Mouse (Mus musculus) layer of hippocampus, adult 9-11 months (tissue): ENCODE results near the gene D630023F18Rik.

Experiments used
- DNase-seq: peaks from one replicate; pipeline ENCODE4 v3.0.0; 2022

D630023F18Rik gene

DNA sequence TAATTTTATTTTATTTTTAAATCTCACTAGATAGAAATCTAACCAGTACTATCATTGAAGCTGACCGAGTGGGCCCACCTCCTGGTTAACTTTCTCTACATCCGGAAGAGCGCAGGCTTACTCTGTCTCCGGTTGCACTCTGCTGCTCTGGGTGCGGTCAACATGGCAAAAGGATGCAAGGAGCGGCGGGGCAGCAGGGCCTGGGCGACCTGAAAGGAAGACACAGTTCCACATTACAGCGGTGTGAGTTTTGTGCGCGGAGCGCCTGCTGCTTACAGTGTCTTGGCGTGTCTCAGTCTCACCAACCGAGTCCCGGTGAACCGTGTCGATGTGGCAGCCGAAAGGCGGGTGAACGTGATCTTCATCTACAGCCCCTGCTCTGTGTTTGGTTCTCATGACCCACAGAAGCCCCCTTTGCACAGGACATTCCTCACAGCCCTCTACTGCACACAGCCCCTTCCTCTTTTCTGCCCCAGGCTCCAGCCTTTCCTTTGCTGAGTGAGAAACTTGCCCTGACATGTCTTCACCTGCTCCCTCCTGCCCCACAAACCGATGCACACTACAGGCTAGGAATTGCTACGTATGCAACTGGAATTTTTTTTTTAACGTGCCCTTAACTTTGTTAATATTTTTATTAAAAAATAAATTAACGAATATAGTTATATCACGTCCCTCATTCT is 13.1 kb downstream of the D630023F18Rik start:
- DNase-seq, result no peak

DNA sequence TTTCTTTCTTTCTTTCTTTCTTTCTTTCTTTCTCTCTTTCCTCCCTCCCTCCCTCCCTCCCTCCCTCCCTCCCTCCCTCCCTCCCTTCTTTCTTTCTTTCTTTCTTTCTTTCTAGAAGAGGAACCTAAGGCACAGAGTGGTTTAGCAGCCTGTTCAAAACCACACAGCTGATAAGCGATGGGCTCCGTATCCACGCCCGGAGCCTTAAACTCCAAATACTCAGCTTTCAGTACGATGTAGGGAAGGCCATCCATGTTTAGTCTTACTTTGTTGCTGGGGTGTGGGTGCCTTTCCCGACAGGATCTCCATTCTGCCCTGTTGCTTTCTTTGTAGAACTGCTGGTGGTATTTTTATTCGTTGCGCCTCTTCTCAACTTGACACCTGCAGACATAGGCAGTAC is 13.8 kb downstream of the D630023F18Rik start:
- DNase-seq, result no peak

DNA sequence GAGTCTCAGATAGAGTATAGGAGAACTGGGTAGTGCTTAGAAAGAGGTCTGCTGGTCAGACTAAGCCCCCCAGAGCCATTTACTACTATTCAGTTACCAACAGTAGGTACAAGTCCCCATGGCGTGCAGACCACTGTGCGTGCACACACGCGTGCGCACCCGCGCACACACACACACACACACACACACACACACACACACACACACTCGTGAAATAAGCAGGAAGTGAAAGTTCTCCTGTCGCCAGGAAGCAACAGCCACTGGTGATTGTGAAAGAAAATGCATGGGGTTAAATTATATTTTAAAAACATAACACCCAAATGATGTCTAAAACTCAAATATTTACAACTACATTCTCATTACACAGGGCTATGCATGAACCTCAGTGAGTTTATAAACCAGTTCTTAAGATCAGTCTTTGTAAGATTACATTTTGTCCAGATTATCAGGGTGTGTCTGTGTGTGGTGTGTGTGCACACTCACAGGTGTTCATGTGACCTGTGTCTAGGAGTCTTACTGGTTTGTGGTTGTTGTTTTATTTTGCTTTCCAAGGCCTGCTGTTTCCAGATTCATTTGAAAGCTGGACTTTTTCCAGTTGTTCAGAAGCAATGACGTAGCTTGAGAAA is 15.2 kb downstream of the D630023F18Rik start:
- DNase-seq, result no peak

DNA sequence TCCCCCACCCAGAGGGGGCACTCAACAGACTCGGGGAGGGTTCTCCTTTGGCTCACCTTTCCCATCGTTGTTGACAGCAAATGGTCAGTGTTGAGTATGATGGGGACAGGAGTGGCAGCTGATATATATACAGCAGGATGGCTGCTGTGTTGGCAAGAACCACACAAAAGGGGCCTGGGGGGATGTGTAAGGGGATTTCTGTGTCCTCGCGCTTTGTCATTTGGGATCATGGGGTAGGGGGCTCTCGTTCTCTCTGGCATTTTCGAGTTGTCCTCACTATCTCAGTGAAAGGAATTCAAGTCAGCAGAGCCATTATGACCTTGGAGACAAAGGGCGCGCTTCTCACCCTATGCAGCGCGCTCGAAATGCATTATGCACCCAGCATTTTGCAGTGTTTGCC is 19.7 kb downstream of the D630023F18Rik start, which contains the start of gene Cryga:
Cryga (minus strand) TSS at position 101 of the 400 bp plus-strand sequence.
- DNase-seq, result no peak

DNA sequence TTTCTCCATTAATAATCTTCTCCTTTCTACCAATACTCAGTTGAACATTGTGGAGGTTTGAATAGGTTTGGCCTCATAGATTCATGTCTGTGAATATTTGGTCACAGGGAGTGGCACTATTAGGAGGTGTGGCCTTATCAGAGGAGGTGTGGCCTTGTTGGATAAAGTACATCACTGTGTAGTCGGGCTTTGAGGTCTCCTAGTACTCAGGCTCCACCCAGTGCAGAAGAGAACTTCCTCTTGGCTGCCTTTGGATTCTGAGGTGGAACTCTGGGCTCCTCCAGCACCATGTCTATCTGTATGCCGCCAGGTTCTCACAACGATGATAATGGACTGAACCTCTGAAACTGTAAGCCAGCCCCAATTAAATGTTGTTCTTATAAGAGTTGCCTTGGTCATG is 26.1 kb downstream of the D630023F18Rik start:
- DNase-seq, result no peak

DNA sequence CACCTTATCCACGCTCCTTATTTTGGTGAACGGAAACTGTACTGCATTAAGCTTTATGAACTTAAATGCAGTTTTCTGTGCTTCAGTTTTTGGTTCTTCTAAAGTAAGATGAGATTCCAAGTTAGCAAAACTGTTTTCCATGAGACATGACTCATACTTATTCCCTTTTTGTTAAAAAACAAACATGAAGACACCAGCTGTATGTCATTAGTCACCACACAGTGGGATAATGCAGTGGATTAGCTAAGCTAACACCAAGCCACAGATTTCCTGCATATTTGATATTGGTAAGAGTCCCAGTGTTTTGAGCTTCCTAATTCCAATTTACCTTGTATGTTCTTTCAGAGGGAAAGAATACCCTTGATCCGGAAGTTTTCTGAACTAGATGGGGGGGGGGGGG is 31.4 kb downstream of the D630023F18Rik start:
- DNase-seq, result no peak

DNA sequence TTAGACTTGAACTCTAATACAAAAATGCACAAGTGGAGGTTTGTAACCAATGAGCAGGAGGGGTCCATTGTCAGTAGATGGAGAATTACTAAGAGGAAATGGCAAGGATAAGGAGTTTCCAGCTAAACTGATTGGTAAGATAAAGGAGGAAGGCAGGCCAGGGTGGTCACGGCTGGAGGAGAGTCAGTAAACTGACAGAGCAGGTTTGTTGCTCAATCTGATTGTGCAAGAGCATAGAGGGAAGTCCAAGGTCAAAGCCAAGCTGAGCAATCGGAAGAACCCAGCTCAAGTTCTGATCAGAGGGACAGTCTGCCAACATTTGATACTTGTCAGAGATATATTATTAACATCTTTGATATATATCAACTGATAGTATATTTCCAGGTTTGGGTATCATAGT is 32.6 kb downstream of the D630023F18Rik start:
- peak; percentile 6 for DNase-seq

DNA sequence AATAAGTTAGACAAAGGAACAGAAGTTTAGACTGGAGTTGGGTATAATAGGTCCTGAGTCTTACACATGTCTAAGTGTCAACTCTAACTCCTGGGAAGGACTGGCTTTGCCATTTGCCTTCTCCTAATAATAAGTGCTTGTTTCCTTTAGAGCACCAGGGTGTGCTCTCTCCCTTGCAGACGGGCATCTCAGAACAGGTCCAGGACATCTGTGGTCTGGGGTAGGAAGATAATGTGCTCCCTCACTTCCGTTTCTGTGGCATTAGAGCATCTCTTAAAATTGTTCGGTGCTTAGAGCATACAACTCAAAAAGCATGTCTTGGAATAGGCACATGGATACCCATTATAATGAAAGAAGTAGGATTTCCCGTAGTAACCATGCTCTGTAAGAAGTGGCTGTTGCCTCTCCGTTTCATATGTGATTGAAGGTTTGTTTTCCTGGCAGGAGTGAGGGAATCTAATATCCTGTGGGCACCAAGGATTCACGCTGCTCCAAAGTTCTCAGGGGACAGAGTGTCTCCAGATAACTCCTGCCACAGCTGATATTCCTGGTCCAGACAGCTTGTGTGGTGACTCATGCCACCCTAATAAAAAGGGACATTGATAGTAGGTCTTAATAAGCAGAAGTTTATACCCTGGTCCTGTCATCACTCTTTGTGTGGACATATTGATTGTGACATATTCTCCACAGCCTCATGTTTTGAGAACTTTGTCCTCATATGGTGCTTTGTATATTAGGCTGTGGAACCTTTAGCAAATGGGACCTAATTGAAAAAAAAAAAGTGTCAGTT is 34.3 kb downstream of the D630023F18Rik start:
- no peak for DNase-seq

DNA sequence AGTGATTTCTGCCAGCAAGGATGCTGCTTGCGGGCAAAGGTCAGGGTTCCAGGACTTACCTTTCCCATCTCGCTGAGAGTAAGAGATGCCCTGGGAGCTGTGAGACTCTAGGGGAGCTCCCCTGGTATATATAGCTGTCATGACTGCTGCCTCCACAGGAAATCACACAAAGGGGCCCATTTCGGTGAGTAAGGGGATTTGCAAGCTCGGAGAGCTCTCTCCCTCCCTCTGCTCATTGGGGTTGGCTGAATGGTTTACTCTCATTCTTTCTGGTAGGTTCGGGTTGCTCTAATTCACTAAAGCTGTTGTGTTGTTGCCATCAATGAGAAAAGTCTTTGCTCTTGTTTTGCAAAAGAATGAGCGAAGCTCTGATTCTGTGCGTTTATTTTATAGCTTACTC is 40.8 kb downstream of the D630023F18Rik start, which contains the start of gene Crygb:
Crygb (minus strand) TSS at position 101 of the 400 bp plus-strand sequence.
- DNase-seq, result no peak

DNA sequence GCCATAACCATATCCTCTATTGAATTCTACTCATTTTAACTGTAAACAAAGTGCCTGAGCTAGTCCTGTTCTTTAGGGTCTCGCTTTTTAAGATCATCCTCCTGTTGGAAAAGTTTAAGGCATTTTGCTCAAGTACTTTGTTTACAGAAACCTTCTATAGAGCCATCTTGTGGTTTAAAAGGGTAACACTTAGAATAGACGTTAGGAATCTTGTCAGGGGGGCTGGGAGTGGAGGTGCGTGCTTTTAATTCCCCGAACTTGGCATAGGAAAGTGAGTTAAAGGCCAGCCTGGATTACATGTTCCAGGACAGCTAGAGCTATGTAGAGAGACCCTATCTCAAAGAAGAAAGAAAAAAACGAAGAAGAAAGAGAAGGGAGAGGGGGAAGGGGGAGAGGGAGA is 47.4 kb downstream of the D630023F18Rik start:
- no peak for DNase-seq

DNA sequence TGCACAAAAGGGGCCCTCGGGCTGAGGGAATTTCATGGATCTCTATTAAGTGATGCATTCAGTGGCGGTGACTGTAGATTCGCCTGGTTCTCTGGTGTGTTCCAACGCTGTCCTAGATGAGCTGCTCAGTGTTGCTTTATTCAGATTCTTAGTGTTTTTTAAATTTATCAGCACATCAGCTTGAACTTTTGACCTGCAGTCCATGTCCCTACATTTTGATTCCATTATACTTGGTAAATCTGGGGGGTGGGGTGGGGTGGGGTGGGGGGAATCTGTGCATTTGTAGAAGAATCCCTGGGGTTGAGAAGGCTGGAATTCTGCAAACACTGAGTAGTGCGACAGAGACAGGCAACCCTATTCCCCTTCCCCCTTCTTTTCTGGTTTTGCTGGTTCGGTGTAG is 49.4 kb downstream of the D630023F18Rik start, which contains the start of gene Crygc:
Crygc (minus strand) TSS at position 101 of the 400 bp plus-strand sequence.
- DNase-seq, result no peak

DNA sequence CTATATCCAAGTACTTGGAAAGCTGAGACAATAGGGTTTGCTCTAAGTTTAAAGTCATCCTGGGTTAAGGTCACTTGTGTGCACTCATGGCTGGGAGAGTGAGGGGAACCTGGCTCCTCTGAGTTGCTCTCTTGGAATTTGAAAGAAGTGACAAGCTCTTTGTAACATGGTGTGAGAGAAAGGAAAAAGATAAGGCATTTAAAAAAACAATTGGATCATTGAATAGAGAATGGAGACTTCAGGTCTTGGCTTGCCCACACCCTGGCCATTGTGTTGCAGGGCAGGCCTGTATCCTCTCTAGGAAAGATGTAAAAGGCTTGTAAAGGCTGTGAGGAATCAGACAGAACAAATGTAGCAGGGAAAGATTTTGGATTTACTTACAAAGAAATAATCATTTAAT is 55.2 kb downstream of the D630023F18Rik start:
- DNase-seq, result no peak

DNA sequence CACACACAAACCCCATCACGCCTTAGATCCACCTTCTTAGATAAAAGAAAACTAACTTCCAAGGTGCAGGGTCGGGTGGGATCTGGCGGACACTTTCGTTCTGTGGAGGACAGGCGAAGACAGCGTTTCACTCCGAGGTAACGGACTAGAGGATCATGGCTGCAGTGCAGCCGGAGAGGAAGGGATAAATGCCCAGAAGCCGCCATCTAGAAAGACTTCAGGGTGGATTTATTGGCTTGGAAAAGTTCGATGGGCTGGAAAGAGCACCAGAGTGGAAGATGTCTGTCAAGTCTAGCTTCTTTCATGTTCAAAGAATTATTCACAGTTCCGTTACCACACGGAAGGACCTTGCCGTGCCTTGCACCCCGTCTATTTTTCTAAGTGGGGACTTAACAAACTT is 58.8 kb downstream of the D630023F18Rik start:
- DNase-seq, result no peak

DNA sequence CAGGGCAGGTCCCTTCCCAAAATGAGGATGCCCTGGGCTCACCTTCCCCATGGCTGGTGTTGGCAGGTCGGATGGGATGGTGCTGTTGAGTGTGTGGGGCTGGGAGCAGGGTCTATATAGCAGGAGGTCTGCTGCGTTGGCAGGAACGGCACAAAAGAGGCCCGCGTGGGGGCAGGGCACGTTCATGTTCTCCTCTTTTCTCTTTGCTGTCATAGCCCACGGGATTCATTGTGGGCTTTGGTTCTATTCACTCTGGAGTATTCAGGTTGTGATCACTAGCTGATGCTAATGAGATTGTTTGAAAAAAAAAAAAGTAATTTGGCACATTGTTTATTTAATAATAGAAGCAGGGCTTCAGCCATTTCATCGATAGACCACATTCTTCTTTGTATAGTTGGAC is 59.7 kb downstream of the D630023F18Rik start, which contains the start of gene Crygd:
Crygd (minus strand) TSS at position 101 of the 400 bp plus-strand sequence.
- DNase-seq, result no peak
